Mouse (Mus musculus): Measurements from ENCODE around the gene Angptl8.

DNA sequence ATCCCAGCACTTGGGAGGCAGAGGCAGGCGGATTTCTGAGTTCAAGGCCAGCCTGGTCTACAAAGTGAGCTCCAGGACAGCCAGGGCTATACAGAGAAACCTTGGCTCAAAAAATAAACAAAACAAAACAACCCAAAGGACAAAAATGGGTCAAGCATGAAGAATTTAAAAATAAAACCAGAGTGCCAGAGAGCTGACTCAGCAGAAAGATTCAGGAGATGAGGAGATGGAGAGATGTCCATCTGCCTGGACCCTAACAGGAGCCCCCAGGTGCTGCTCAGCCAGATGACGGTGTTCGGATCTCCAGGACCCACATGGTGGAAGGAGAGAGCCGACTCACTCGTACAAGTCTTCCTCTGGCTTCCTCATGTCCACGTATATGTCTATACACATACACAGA, 16.7 kb upstream of the Angptl8 start:
- no peak for TF ChIP-seq CTCF (IDR thresholded peaks at IDR 0.05; ENCODE audit: low read depth)
- no peak for TF ChIP-seq EP300 (IDR thresholded peaks at IDR 0.05; ENCODE audit: low read depth)

All from liver, postnatal 0 days (tissue).